ENCODE assay signal across 24 mouse cellular contexts in genomic region chr6:129507024-129507423, GRCm38 (mm10). TPM values are rescaled to one million over a fixed set of nuclear protein-coding genes. Genes with fewer than 3 reads are reported as not detected.
A peak's percentile ranks its signal among the peaks of the same experiment; 100 is the strongest.
DNase-seq lines count a peak whose midpoint lies in the region; ATAC-seq lines count a peak whose summit lies in the region.
"Had no signal": no experiment of that assay in that cellular context is flagged by ENCODE, and none has a peak within 500 bp of the region (broad histone marks: within the 10 kb centered on the region; RNA-seq: fewer than 3 reads in every experiment).

Gene Olr1, minus strand, starts transcription at chr6:129507165.

- no peak within 1 kb of the TSS for H3K4me3 ChIP-seq in hindbrain, embryonic 13.5 days
- H3K4me3 ChIP-seq: embryonic facial prominence, embryonic 15.5 days; forebrain, embryonic 13.5 days; gastrocnemius, adult 2 months; heart, embryonic 15.5 days; hindbrain, embryonic 15.5 days; midbrain, embryonic 13.5 days had no signal

- H3K4me2 ChIP-seq in hindbrain, embryonic 13.5 days, result no peak within 1 kb of the TSS
- H3K4me2 ChIP-seq: embryonic facial prominence, embryonic 15.5 days; forebrain, embryonic 13.5 days; heart, embryonic 15.5 days; hindbrain, embryonic 15.5 days; midbrain, embryonic 13.5 days had no signal

- H3K9ac ChIP-seq in hindbrain, embryonic 13.5 days, result no peak within 1 kb of the TSS
- H3K9ac ChIP-seq: embryonic facial prominence, embryonic 15.5 days; forebrain, embryonic 13.5 days; heart, embryonic 15.5 days; hindbrain, embryonic 15.5 days; midbrain, embryonic 13.5 days had no signal

- H3K9me3 ChIP-seq in hindbrain, embryonic 13.5 days, result no peaks in the 10 kb centered on the region
- H3K9me3 ChIP-seq: embryonic facial prominence, embryonic 15.5 days; forebrain, embryonic 13.5 days; midbrain, embryonic 13.5 days had no signal

- no peak within 1 kb of the TSS for H3K27ac ChIP-seq in hindbrain, embryonic 13.5 days
- H3K27ac ChIP-seq: embryonic facial prominence, embryonic 15.5 days; forebrain, embryonic 13.5 days; gastrocnemius, adult 2 months; heart, embryonic 15.5 days; hindbrain, embryonic 15.5 days; midbrain, embryonic 13.5 days had no signal

- H3K27me3 ChIP-seq in hindbrain, embryonic 13.5 days, result no peaks in the 10 kb centered on the region
- H3K27me3 ChIP-seq: embryonic facial prominence, embryonic 15.5 days; forebrain, embryonic 13.5 days; heart, embryonic 15.5 days; hindbrain, embryonic 15.5 days; midbrain, embryonic 13.5 days had no signal

- peak; percentile 52; the same call in 1 of the 2 replicates for ATAC-seq in common myeloid progenitor, adult 5-6 weeks (replicated peaks; ENCODE audit: low read depth, poor library complexity, severe bottlenecking)
- no peak for ATAC-seq in hindbrain, embryonic 13.5 days (ENCODE audit: low FRiP score)
- ATAC-seq: forebrain, embryonic 13.5 days; midbrain, embryonic 13.5 days had no signal

- WGBS in hindbrain, embryonic 13.5 days, result 87% methylated on average over 9 of the region's 9 CpGs

- H3K4me1 ChIP-seq in hindbrain, embryonic 13.5 days (replicated peaks), result no peaks in the 10 kb centered on the region
- H3K4me1 ChIP-seq: embryonic facial prominence, embryonic 15.5 days; forebrain, embryonic 13.5 days; heart, embryonic 15.5 days; hindbrain, embryonic 15.5 days; midbrain, embryonic 13.5 days had no signal

- no peaks in the 10 kb centered on the region for H3K36me3 ChIP-seq in hindbrain, embryonic 13.5 days
- H3K36me3 ChIP-seq: embryonic facial prominence, embryonic 15.5 days; heart, embryonic 15.5 days; hindbrain, embryonic 15.5 days; midbrain, embryonic 13.5 days had no signal

- DNase-seq in adrenal gland, postnatal 14 days, result peak; percentile 23
- no peak for DNase-seq in adrenal gland, postnatal 4 days (ENCODE audit: low spot score in 2 of 2)
- peak; percentile 38 for DNase-seq in lung, postnatal 36 days
- no peak for DNase-seq in lung, postnatal 4 days
- peak; percentile 22 for DNase-seq in telencephalon, adult 2 months (ENCODE audit: low read depth, low spot score)
- no peak for DNase-seq in urinary bladder, postnatal 36 days (ENCODE audit: low spot score in 2 of 2)
- DNase-seq: cerebellum, adult 8-10 months; gastrocnemius, adult 2 months; kidney, adult 2 months; kidney, postnatal 25 days; liver; thymus, postnatal 25 days had no signal

RNA-seq across cellular contexts. Expression of gene Olr1, which starts in this region (rescaled TPM):
- 1.1 TPM in 1 of 2 replicates, not detected in the other for total RNA-seq in adrenal gland, postnatal 14 days (2021)
- total RNA-seq in adrenal gland, postnatal 4 days (2021), result under 1 TPM; 0.36 to 0.65 TPM
- total RNA-seq in common myeloid progenitor, adult 5-6 weeks (2017), result 0.82 and 1.1 TPM in 2 replicates
- polyA plus RNA-seq in hindbrain, embryonic 13.5 days (2015; fragmentation: Nextera tagmentation; extraction: Ambion mirVana), result not detected in 2 replicates
- total RNA-seq: gastrocnemius, adult 2 months; heart, adult 18-20 months; layer of hippocampus, postnatal 14 days; left cerebral cortex, postnatal 25 days had no signal
- polyA plus RNA-seq: embryonic facial prominence, embryonic 15.5 days; forebrain, embryonic 13.5 days; hindbrain, embryonic 15.5 days; midbrain, embryonic 13.5 days; small intestine, adult 2 months; stomach, embryonic 14.5 days had no signal

Comparison
In these comparisons a context has a peak if more than half of its experiments do, and no peak if none do; other contexts are left out.
1. DNase-seq: peak in adrenal gland, postnatal 14 days (single experiment), lung, postnatal 36 days (single experiment) and telencephalon, adult 2 months (single experiment); none in adrenal gland, postnatal 4 days (0 of 2), lung, postnatal 4 days (0 of 2) and urinary bladder, postnatal 36 days (0 of 2).